In the genomic region with DNA sequence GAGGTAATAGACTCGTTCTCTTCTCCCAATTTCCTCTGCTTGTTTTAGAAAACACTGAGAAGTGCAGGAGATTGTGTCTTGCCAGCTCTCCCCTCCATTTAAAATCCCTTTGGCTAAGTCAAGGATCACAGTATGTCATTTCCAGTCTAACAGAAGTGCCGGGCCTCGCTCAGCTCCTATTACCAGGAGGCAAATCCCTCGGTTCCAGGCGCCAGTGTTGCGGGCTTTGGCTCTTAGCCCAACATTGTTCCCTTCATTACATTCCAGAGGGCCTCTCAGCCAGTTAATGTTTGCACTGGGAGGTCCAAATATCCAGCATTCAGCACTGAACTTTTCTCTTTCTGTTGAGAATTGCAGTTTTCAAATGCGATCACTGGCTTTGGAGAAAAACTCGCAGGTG, we compare ENCODE assay signal across 8 mouse cellular contexts.
A peak's percentile ranks its signal among the peaks of the same experiment; 100 is the strongest.
DNase-seq lines count a peak whose midpoint lies in the region; ATAC-seq and TF ChIP-seq lines count a peak whose summit lies in the region.

No protein-coding gene starts in this region.

- H3K4me1 ChIP-seq in hindbrain, embryonic 16.5 days (ENCODE audit: control insufficient read depth, insufficient read depth, low read depth, low read length) = peaks cover 17% of the 10 kb centered on the region
- H3K4me1 ChIP-seq in limb, embryonic 10.5 days = peaks cover 34% of the 10 kb centered on the region
- H3K4me1 ChIP-seq in liver, postnatal 0 days (ENCODE audit: insufficient read depth) = no peaks in the 10 kb centered on the region

- no peaks in the 10 kb centered on the region for H3K36me3 ChIP-seq in hindbrain, embryonic 16.5 days (ENCODE audit: control insufficient read depth, insufficient read depth, low read length)
- no peaks in the 10 kb centered on the region for H3K36me3 ChIP-seq in limb, embryonic 10.5 days
- no peaks in the 10 kb centered on the region for H3K36me3 ChIP-seq in liver, postnatal 0 days (replicated peaks; ENCODE audit: insufficient read depth, low read length)

- no peak for TF ChIP-seq CTCF in liver, postnatal 0 days (IDR thresholded peaks at IDR 0.05; ENCODE audit: low read depth)

- H3K9me3 ChIP-seq in hindbrain, embryonic 16.5 days (ENCODE audit: control insufficient read depth, low read length) = no peaks in the 10 kb centered on the region
- H3K9me3 ChIP-seq in limb, embryonic 10.5 days (replicated peaks) = no peaks in the 10 kb centered on the region
- H3K9me3 ChIP-seq in liver, postnatal 0 days (ENCODE audit: low read length) = no peaks in the 10 kb centered on the region

- H3K27me3 ChIP-seq in hindbrain, embryonic 16.5 days (replicated peaks; ENCODE audit: control insufficient read depth, insufficient read depth, low read length) = no peaks in the 10 kb centered on the region
- no peaks in the 10 kb centered on the region for H3K27me3 ChIP-seq in limb, embryonic 10.5 days (ENCODE audit: low read depth, poor library complexity, severe bottlenecking)
- H3K27me3 ChIP-seq in liver, postnatal 0 days (ENCODE audit: insufficient read depth, low read length) = peaks cover 3% of the 10 kb centered on the region; the same call in 1 of the 2 replicates

- ATAC-seq in hindbrain, embryonic 16.5 days = no peak
- ATAC-seq in liver, postnatal 0 days = no peak

- TF ChIP-seq EP300 in liver, postnatal 0 days (IDR thresholded peaks at IDR 0.05; ENCODE audit: low read depth) = no peak

- peak overlapping the region; percentile 25; the same call in 1 of the 2 replicates for H3K9ac ChIP-seq in hindbrain, embryonic 16.5 days (ENCODE audit: low read depth, low read length)
- no peak overlapping the region for H3K9ac ChIP-seq in liver, postnatal 0 days (replicated peaks)

- intact Hi-C loops in gastrocnemius, postnatal 14 days (cut with DNase I; ENCODE audit: low total_unique reads) = no loop called here

- H3K4me2 ChIP-seq in hindbrain, embryonic 16.5 days (ENCODE audit: low read length) = 0 out of 2 replicates have a peak overlapping the region, but pooled peaks have one; percentile 4
- H3K4me2 ChIP-seq in liver, postnatal 0 days (ENCODE audit: low read depth, low read length) = no peak overlapping the region

- H3K4me3 ChIP-seq in hindbrain, embryonic 16.5 days (ENCODE audit: low read length) = no peak overlapping the region
- H3K4me3 ChIP-seq in limb, embryonic 10.5 days = no peak overlapping the region
- no peak overlapping the region for H3K4me3 ChIP-seq in liver, postnatal 0 days (ENCODE audit: low read depth, low read length)

- DNase-seq in urinary bladder, postnatal 4 days (ENCODE audit: low spot score in 2 of 2) = peak; percentile 31 to 64
- DNase-seq in urinary bladder, adult 2 months (ENCODE audit: low spot score) = no peak
- peak; percentile 54 for DNase-seq in gastrocnemius, postnatal 14 days
- DNase-seq in limb, embryonic 10.5 days (ENCODE audit: low spot score) = peak; percentile 72
- peak; percentile 43 for DNase-seq in neural tube, embryonic 10.5 days (ENCODE audit: extremely low spot score, low spot score)
- no peak for DNase-seq in liver, postnatal 0 days
- DNase-seq in cerebellum, adult 8-10 months = no peak

- peak overlapping the region; percentile 60; the same call in 1 of the 2 replicates for H3K27ac ChIP-seq in hindbrain, embryonic 16.5 days (ENCODE audit: low read depth, low read length)
- peak overlapping the region; percentile 89 for H3K27ac ChIP-seq in limb, embryonic 10.5 days
- no peak overlapping the region for H3K27ac ChIP-seq in liver, postnatal 0 days (ENCODE audit: low read depth)

- 7% methylated on average over 8 of the region's 8 CpGs for WGBS in hindbrain, embryonic 16.5 days
- 22% methylated on average over 8 of the region's 8 CpGs for WGBS in limb, embryonic 10.5 days
- 29% methylated on average over 8 of the region's 8 CpGs for WGBS in liver, postnatal 0 days (ENCODE audit: insufficient replicate concordance)

Comparison
In these comparisons a context has a peak if more than half of its experiments do, and no peak if none do; other contexts are left out.
1. DNase-seq: peak in urinary bladder, postnatal 4 days (2 of 2), gastrocnemius, postnatal 14 days (single experiment), limb, embryonic 10.5 days (single experiment) and neural tube, embryonic 10.5 days (single experiment); none in urinary bladder, adult 2 months (single experiment), liver, postnatal 0 days (single experiment) and cerebellum, adult 8-10 months (single experiment).